Mouse (Mus musculus) ES-Bruce4 (cell line): ENCODE data around the gene Prkce.

ENCODE experiments used
- CTCF ChIP-seq: IDR thresholded peaks from one replicate; pipeline ENCODE4 v1.8.1; 2011; ENCODE audit warnings: low read depth, low read length
- EP300 ChIP-seq: IDR thresholded peaks from 2 replicates; pipeline ENCODE4 v1.6.1; 2011; ENCODE audit warnings: low read depth, low read length; ENCODE audit not compliant: insufficient read depth
- POLR2A ChIP-seq: IDR thresholded peaks from one replicate; pipeline ENCODE4 v1.8.1; 2011; ENCODE audit warnings: low read length; ENCODE audit not compliant: insufficient read depth

DNA sequence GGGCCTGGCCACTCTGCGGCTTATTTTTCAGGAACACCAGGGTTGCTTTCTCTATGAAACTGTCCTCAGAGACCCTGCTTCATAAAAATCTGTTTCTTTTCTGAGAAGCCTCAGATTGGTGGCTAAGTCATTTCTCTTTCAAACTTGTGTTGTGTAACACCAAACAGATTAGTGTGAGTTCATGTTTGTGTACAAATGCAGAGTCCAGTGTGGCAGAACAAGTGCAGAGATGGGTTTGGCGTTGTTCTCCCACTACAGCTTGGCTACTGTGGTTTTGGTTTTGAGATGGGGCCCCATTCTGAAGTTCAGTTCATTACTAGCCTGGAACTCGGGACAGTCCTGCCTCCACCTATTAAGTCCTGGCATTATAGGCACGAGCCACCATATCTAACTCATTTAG, 329.7 kb downstream of the Prkce start:
- TF ChIP-seq POLR2A (no peak), EP300 (no peak), CTCF (no peak)
